Mouse (Mus musculus): Measurements from ENCODE around the gene Trim2. TPM values are rescaled to one million over a fixed set of nuclear protein-coding genes. Genes with fewer than 3 reads are reported as not detected.

Gene Trim2
- polyA plus RNA-seq, 1 experiment from 2014 or later: 9.3 TPM

DNA sequence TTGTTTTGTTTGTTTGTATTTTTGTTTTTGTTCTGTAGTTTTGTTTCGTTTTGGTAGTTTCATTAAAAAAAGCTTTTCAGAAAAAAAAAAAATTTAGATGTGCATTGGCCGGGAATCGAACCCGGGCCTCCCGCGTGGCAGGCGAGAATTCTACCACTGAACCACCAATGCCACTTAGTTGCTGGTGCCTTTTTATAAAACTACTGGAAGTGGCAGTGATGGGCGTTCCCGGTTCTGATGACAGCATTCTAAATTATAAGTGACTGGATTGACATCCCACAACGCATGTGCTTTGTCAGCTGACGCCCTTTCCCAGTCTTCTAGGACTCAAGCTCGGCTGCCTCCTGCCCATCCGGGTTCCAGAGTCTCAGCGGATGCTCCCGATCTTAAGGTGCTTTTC lies 77.8 kb downstream of the Trim2 start:
- Histone ChIP-seq H3K27ac (replicated peaks in 1 of 2; ENCODE audit: control insufficient read depth in 1 of 2, insufficient read depth in 1 of 2, low read depth in 2 of 2, low read length in 2 of 2) (no peak overlapping the region), H3K27me3 (ENCODE audit: control insufficient read depth, insufficient read depth, low read length) (no peaks in the 10 kb centered on the region), H3K4me3 (ENCODE audit: control insufficient read depth in 1 of 2, insufficient read depth in 1 of 2, low read depth in 1 of 2, low read length in 2 of 2) (peak overlapping the region; percentile 53 to 56), H3K9me3 (ENCODE audit: control insufficient read depth, low read length) (no peaks in the 10 kb centered on the region), H3K9ac (ENCODE audit: low read length) (peak overlapping the region; percentile 71; the same call in 1 of the 2 replicates), H3K4me2 (ENCODE audit: low read length) (peak overlapping the region; percentile 88), H3K4me1 (ENCODE audit: control insufficient read depth in 2 of 2, insufficient read depth in 2 of 2, low read length in 2 of 2) (peaks cover 13 to 17% of the 10 kb centered on the region in 2 experiments), H3K36me3 (ENCODE audit: control insufficient read depth, insufficient read depth, low read length) (no peaks in the 10 kb centered on the region)
- WGBS: 6% methylated on average over 15 of the region's 15 CpGs
- no peak for ATAC-seq (ENCODE audit: insufficient number of reproducible peaks, insufficient read depth, low FRiP score, low read depth)

DNA sequence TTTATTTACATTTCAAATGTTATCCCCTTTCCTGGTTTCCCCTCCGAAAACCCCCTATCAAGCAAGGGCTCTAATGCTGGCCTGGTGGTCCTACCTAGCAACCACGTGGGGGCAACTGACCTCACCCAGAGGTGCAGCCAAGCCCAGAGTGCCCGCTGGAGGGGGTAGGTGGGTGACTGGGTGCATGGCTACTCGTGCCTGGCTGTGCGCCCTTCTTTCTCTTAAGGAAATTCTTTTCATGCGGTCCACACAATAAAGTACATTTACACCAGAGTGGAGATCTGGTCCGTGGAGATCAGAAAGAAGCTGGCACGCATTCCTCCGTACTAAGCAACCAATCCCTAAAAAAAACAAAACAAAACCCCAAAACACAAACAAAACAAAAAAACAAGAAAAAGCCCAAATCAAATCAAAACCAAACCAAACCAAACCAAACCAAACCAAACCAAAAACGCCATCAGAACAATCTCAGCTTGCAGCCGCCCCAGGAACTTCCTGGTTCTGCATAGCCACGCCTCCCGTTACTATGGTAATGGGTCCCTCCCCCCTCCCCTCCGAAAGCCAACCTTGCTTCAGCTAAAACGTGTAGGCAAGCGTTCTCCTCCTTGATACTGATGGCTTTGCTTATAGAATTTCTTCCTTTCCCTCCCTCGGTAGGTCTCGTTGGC lies 78.3 kb downstream of the Trim2 start:
- Histone ChIP-seq H3K9ac (ENCODE audit: low read length) (peak overlapping the region; percentile 71), H3K4me1 (ENCODE audit: control insufficient read depth in 2 of 2, insufficient read depth in 2 of 2, low read length in 2 of 2) (peaks cover 13 to 17% of the 10 kb centered on the region in 2 experiments), H3K27ac (replicated peaks in 1 of 2; ENCODE audit: control insufficient read depth in 1 of 2, insufficient read depth in 1 of 2, low read depth in 2 of 2, low read length in 2 of 2) (peak overlapping the region; percentile 30 to 70; a peak in 3 of 4 replicates), H3K4me3 (ENCODE audit: control insufficient read depth in 1 of 2, insufficient read depth in 1 of 2, low read depth in 1 of 2, low read length in 2 of 2) (peak overlapping the region; percentile 53 to 56), H3K9me3 (ENCODE audit: control insufficient read depth, low read length) (no peaks in the 10 kb centered on the region), H3K4me2 (ENCODE audit: low read length) (peak overlapping the region; percentile 88), H3K27me3 (ENCODE audit: control insufficient read depth, insufficient read depth, low read length) (no peaks in the 10 kb centered on the region), H3K36me3 (ENCODE audit: control insufficient read depth, insufficient read depth, low read length) (no peaks in the 10 kb centered on the region)
- WGBS: 1% methylated on average over 18 of the region's 18 CpGs
- ATAC-seq (ENCODE audit: insufficient number of reproducible peaks, insufficient read depth, low FRiP score, low read depth): peak; percentile 71; the same call in 1 of the 2 replicates

DNA sequence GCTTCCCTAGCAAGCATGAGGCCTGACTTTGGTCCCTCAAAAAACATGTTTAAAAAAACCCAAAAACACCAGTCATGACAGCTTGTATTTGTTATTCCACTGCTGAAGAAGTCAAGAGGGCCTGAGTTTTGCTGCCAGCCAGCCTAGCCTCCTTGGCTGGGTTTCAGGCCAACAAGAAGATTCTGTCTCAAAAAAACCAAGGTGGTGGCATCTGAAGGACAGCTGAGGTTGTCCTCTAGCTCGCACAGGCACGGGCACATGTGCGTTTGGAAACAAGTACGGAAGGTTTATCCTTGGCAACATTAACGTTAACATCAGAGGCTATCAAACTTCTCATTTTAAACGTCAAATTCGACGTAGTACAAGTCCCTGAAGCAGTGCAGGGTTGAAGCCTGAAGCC lies 79.0 kb downstream of the Trim2 start:
- Histone ChIP-seq H3K9ac (ENCODE audit: low read length) (no peak overlapping the region), H3K9me3 (ENCODE audit: control insufficient read depth, low read length) (no peaks in the 10 kb centered on the region), H3K36me3 (ENCODE audit: control insufficient read depth, insufficient read depth, low read length) (no peaks in the 10 kb centered on the region), H3K4me1 (ENCODE audit: control insufficient read depth in 2 of 2, insufficient read depth in 2 of 2, low read length in 2 of 2) (peaks cover 13 to 17% of the 10 kb centered on the region in 2 experiments), H3K27me3 (ENCODE audit: control insufficient read depth, insufficient read depth, low read length) (no peaks in the 10 kb centered on the region), H3K4me2 (ENCODE audit: low read length) (peak overlapping the region; percentile 11; the same call in 1 of the 2 replicates), H3K4me3 (ENCODE audit: control insufficient read depth in 1 of 2, insufficient read depth in 1 of 2, low read depth in 1 of 2, low read length in 2 of 2) (no peak overlapping the region), H3K27ac (replicated peaks in 1 of 2; ENCODE audit: control insufficient read depth in 1 of 2, insufficient read depth in 1 of 2, low read depth in 2 of 2, low read length in 2 of 2) (no peak overlapping the region)
- ATAC-seq (ENCODE audit: insufficient number of reproducible peaks, insufficient read depth, low FRiP score, low read depth): no peak
- 39% methylated on average over 8 of the region's 8 CpGs for WGBS

DNA sequence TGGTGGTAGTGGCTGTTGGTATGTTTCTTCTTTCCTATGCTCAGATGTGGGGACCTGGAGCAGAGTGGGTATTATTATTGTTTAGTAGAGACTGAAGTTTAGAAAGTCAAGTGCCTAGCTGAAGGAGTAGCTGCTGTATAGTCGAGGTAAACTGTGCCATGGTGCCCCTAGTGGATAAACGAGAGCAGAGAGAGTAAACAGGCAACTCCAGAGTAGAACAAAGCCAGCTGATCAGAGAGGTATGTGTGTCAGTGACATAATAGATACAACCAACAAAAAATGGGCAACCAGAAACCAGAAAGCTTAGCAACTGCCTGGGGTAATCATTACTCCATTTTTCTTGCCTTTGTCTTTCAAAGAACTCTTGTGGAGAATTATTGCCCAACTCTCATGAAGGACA lies 81.7 kb downstream of the Trim2 start:
- no peak overlapping the region for H3K9ac ChIP-seq (ENCODE audit: low read length)
- no peak overlapping the region for H3K4me3 ChIP-seq (ENCODE audit: control insufficient read depth in 1 of 2, insufficient read depth in 1 of 2, low read depth in 1 of 2, low read length in 2 of 2)
- peaks cover 5 to 13% of the 10 kb centered on the region in 2 experiments for H3K4me1 ChIP-seq (ENCODE audit: control insufficient read depth in 2 of 2, insufficient read depth in 2 of 2, low read length in 2 of 2)
- H3K9me3 ChIP-seq (ENCODE audit: control insufficient read depth, low read length): no peaks in the 10 kb centered on the region
- ATAC-seq (ENCODE audit: insufficient number of reproducible peaks, insufficient read depth, low FRiP score, low read depth): no peak
- H3K4me2 ChIP-seq (ENCODE audit: low read length): no peak overlapping the region
- 12% methylated on average over 2 of the region's 2 CpGs for WGBS
- no peaks in the 10 kb centered on the region for H3K36me3 ChIP-seq (ENCODE audit: control insufficient read depth, insufficient read depth, low read length)
- H3K27me3 ChIP-seq (ENCODE audit: control insufficient read depth, insufficient read depth, low read length): no peaks in the 10 kb centered on the region; the same call in 1 of the 2 replicates
- H3K27ac ChIP-seq (replicated peaks in 1 of 2; ENCODE audit: control insufficient read depth in 1 of 2, insufficient read depth in 1 of 2, low read depth in 2 of 2, low read length in 2 of 2): no peak overlapping the region

DNA sequence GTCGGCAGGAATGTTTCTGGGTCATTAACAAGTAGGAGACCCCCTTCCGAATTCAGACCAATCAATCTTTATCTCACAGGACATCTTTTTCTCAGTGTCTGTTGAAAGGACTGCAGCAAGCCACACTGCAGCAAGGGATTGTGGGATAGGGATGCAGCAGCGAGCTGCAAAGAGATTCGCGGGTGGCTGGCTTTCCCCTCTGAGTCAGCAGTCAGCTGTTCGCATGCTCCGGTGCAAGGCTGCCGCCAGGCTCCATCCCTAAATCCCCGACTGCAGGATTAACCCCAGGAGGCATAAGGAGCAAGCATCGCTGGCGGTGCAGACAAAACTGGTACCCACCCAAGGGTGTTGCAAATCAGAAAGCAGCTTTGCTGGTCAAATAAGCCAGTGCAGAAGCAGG lies 85.9 kb downstream of the Trim2 start:
- ATAC-seq (ENCODE audit: insufficient number of reproducible peaks, insufficient read depth, low FRiP score, low read depth): no peak; the same call in 1 of the 2 replicates
- Histone ChIP-seq H3K4me3 (ENCODE audit: control insufficient read depth in 1 of 2, insufficient read depth in 1 of 2, low read depth in 1 of 2, low read length in 2 of 2) (peak overlapping the region; percentile 52 to 58), H3K27me3 (ENCODE audit: control insufficient read depth, insufficient read depth, low read length) (no peaks in the 10 kb centered on the region; the same call in 1 of the 2 replicates), H3K9me3 (ENCODE audit: control insufficient read depth, low read length) (no peaks in the 10 kb centered on the region), H3K4me1 (ENCODE audit: control insufficient read depth in 2 of 2, insufficient read depth in 2 of 2, low read length in 2 of 2) (peaks cover 2 to 10% of the 10 kb centered on the region in 2 experiments; a peak in 1 of 4 replicates), H3K36me3 (ENCODE audit: control insufficient read depth, insufficient read depth, low read length) (no peaks in the 10 kb centered on the region), H3K4me2 (ENCODE audit: low read length) (peak overlapping the region; percentile 93), H3K9ac (ENCODE audit: low read length) (peak overlapping the region; percentile 62), H3K27ac (replicated peaks in 1 of 2; ENCODE audit: control insufficient read depth in 1 of 2, insufficient read depth in 1 of 2, low read depth in 2 of 2, low read length in 2 of 2) (no peak overlapping the region)
- WGBS: 0% methylated on average over 11 of the region's 11 CpGs

DNA sequence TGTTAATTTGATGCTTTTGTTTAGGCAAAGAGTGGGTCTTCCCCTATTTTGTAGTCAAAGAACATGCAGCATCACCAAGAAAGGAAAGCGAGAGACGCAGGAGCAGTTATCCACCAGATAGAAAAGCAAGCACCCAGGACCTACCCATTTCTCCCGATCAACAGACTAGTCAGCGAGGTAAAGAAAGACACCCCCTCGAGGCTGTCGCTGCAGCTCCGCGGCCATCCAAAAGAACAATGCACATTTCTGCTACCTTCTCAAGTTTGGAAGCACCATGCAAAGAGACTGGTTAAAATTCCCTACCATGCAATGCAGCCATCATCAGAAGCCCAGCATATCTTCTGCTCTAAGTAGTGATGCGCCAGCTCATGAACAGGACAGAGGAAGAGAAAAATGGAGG lies 86.4 kb downstream of the Trim2 start:
- WGBS: under 1% methylated on average over 9 of the region's 9 CpGs
- ATAC-seq (ENCODE audit: insufficient number of reproducible peaks, insufficient read depth, low FRiP score, low read depth): no peak

DNA sequence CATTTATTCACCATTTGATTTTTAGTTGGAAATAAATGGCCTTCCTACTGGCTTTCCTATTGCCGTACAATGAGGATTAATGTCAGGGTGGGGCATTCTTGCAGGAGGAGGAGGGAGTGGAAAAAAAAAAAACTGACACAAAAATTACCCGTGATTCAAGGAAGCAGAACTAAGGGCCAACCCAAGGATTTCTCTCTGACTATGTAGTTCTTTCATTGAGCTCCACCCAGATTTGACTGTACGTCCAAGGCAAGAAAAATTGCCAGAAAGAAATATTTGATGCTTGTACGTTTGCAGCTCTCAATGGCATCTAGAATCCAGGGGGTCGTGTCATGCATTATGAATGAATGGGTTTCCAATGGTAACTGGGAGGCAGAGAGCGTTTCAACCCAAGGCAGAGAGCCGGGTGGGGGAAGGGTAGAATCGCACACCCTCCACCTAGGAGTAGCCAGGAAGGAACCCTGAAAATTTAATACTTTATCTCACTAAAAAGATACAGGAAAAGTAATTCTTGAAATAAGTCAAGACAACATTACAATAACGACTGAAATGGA lies 86.9 kb downstream of the Trim2 start:
- Histone ChIP-seq H3K4me1 (ENCODE audit: control insufficient read depth in 2 of 2, insufficient read depth in 2 of 2, low read length in 2 of 2) (peaks cover 2 to 10% of the 10 kb centered on the region in 2 experiments; a peak in 1 of 4 replicates), H3K9me3 (ENCODE audit: control insufficient read depth, low read length) (no peaks in the 10 kb centered on the region), H3K4me2 (ENCODE audit: low read length) (peak overlapping the region; percentile 93), H3K27ac (replicated peaks in 1 of 2; ENCODE audit: control insufficient read depth in 1 of 2, insufficient read depth in 1 of 2, low read depth in 2 of 2, low read length in 2 of 2) (no peak overlapping the region), H3K4me3 (ENCODE audit: control insufficient read depth in 1 of 2, insufficient read depth in 1 of 2, low read depth in 1 of 2, low read length in 2 of 2) (peak overlapping the region in 1 of 2 experiments; percentile 52; a peak in 2 of 4 replicates), H3K27me3 (ENCODE audit: control insufficient read depth, insufficient read depth, low read length) (no peaks in the 10 kb centered on the region; the same call in 1 of the 2 replicates), H3K36me3 (ENCODE audit: control insufficient read depth, insufficient read depth, low read length) (no peaks in the 10 kb centered on the region), H3K9ac (ENCODE audit: low read length) (peak overlapping the region; percentile 62)
- ATAC-seq (ENCODE audit: insufficient number of reproducible peaks, insufficient read depth, low FRiP score, low read depth): no peak
- WGBS: 17% methylated on average over 9 of the region's 9 CpGs

More for the DNA sequence above, 86.4 kb downstream of the Trim2 start:
- Histone ChIP-seq H3K9ac (ENCODE audit: low read length) (peak overlapping the region; percentile 62), H3K4me1 (ENCODE audit: control insufficient read depth in 2 of 2, insufficient read depth in 2 of 2, low read length in 2 of 2) (peaks cover 2 to 10% of the 10 kb centered on the region in 2 experiments; a peak in 1 of 4 replicates), H3K36me3 (ENCODE audit: control insufficient read depth, insufficient read depth, low read length) (no peaks in the 10 kb centered on the region), H3K4me3 (ENCODE audit: control insufficient read depth in 1 of 2, insufficient read depth in 1 of 2, low read depth in 1 of 2, low read length in 2 of 2) (peak overlapping the region; percentile 52 to 58), H3K27ac (replicated peaks in 1 of 2; ENCODE audit: control insufficient read depth in 1 of 2, insufficient read depth in 1 of 2, low read depth in 2 of 2, low read length in 2 of 2) (no peak overlapping the region), H3K4me2 (ENCODE audit: low read length) (peak overlapping the region; percentile 93), H3K9me3 (ENCODE audit: control insufficient read depth, low read length) (no peaks in the 10 kb centered on the region), H3K27me3 (ENCODE audit: control insufficient read depth, insufficient read depth, low read length) (no peaks in the 10 kb centered on the region; the same call in 1 of the 2 replicates)
